Mouse (Mus musculus) limb, embryonic 12.5 days (tissue): ENCODE data around the gene Nucb2. TPM values are rescaled to one million over a fixed set of nuclear protein-coding genes. Genes with fewer than 3 reads are reported as not detected.

Source experiments
- ATAC-seq: fragments of 200-750 bp; cut with Nextera tagmentation; 2 replicates; pipeline ENCODE4 v1.8.0; 2017; ENCODE audit warnings: low read depth, moderate TSS enrichment; ENCODE audit not compliant: insufficient number of reproducible peaks, insufficient read depth, low FRiP score, low TSS enrichment
- H3K27ac ChIP-seq: fragments of 300-500 bp; sonication (generic); 2 replicates; pipeline ENCODE4 v1.5.1; 2016; ENCODE audit warnings: mild to moderate bottlenecking, moderate library complexity
- H3K27me3 ChIP-seq: fragments of 300-500 bp; sonication (generic); 2 replicates; pipeline ENCODE4 v1.6.1; 2016; ENCODE audit warnings: mild to moderate bottlenecking, moderate library complexity
- H3K36me3 ChIP-seq: fragments of 300-500 bp; sonication (generic); 2 replicates; pipeline ENCODE4 v1.6.1; 2016; ENCODE audit warnings: mild to moderate bottlenecking, moderate library complexity
- H3K4me1 ChIP-seq: fragments of 300-500 bp; sonication (generic); replicated peaks from 2 replicates; pipeline ENCODE4 v1.6.1; 2016
- H3K4me2 ChIP-seq: fragments of 300-500 bp; sonication (generic); 2 replicates; pipeline ENCODE4 v1.6.1; 2016; ENCODE audit warnings: mild to moderate bottlenecking, moderate library complexity
- H3K4me3 ChIP-seq: fragments of 300-500 bp; sonication (generic); replicated peaks from 2 replicates; pipeline ENCODE4 v1.5.1; 2016; ENCODE audit warnings: mild to moderate bottlenecking
- H3K9ac ChIP-seq: fragments of 300-500 bp; sonication (generic); replicated peaks from 2 replicates; pipeline ENCODE4 v1.6.1; 2016; ENCODE audit warnings: mild to moderate bottlenecking, moderate library complexity
- H3K9me3 ChIP-seq: fragments of 300-500 bp; sonication (generic); 2 replicates; pipeline ENCODE4 v1.6.1; 2016; ENCODE audit warnings: mild to moderate bottlenecking, moderate library complexity
- WGBS: fragments of 180-500 bp; shearing (Covaris S2); methylation state at CpG from one replicate; pipeline ENCODE4 v1.1.7; 2016; 5-methylcytosine and 5-hydroxymethylcytosine counted together
- polyA plus RNA-seq: library from polyadenylated mRNA; unstranded; fragments of >200 nt; fragmentation: Nextera tagmentation; extraction: Ambion mirVana; gene quantifications from 2 replicates; pipeline ENCODE4 v1.2.1, GENCODE M21; 2016

Nucb2 gene
- polyA plus RNA-seq: 9.2 and 11.5 TPM in 2 replicates

GRCm38 (mm10) chr7:116503879-116504817, at the start of gene Nucb2:
Gene Nucb2 (plus strand): TSS chr7:116504369.
- peak; percentile 100 for ATAC-seq
- H3K4me1 ChIP-seq: peaks cover 6% of the 10 kb centered on the region; the same call in 1 of the 2 replicates

GRCm38 (mm10) chr7:116456964-116457363, 47.2 kb upstream of the Nucb2 start:
- no peaks in the 10 kb centered on the region for H3K9me3 ChIP-seq
- H3K4me2 ChIP-seq: no peak overlapping the region
- WGBS: 75% methylated on average over 4 of the region's 4 CpGs
- no peaks in the 10 kb centered on the region for H3K36me3 ChIP-seq
- H3K4me3 ChIP-seq: no peak overlapping the region
- no peaks in the 10 kb centered on the region for H3K27me3 ChIP-seq
- ATAC-seq: no peak
- H3K9ac ChIP-seq: no peak overlapping the region
- no peaks in the 10 kb centered on the region for H3K4me1 ChIP-seq
- H3K27ac ChIP-seq: no peak overlapping the region

More at GRCm38 (mm10) chr7:116503879-116504817, at the start of gene Nucb2:
- 1% methylated on average over 50 of the region's 51 CpGs for WGBS
- peak within 1 kb of the TSS; percentile 77 for H3K9ac ChIP-seq
- no peaks in the 10 kb centered on the region for H3K36me3 ChIP-seq
- H3K27me3 ChIP-seq: no peaks in the 10 kb centered on the region
- peak within 1 kb of the TSS; percentile 71 for H3K4me2 ChIP-seq
- peak within 1 kb of the TSS; percentile 67 for H3K4me3 ChIP-seq
- no peaks in the 10 kb centered on the region for H3K9me3 ChIP-seq
- H3K27ac ChIP-seq: 0 out of 2 replicates have a peak within 1 kb of the TSS, but pooled peaks have one; percentile 45

- H3K9ac ChIP-seq: no peak overlapping the region
- H3K4me1 ChIP-seq: 0 out of 2 replicates have a peak, but pooled peaks cover under 1% of the 10 kb centered on the region
- no peak overlapping the region for H3K4me3 ChIP-seq
- H3K9me3 ChIP-seq: no peaks in the 10 kb centered on the region
- no peak overlapping the region for H3K27ac ChIP-seq
- WGBS: 90% methylated on average over 6 of the region's 6 CpGs
- no peak overlapping the region for H3K4me2 ChIP-seq
- H3K36me3 ChIP-seq: no peaks in the 10 kb centered on the region
- no peak for ATAC-seq
- H3K27me3 ChIP-seq: no peaks in the 10 kb centered on the region
Observed at GRCm38 (mm10) chr7:116457391-116457790, 46.8 kb upstream of the Nucb2 start.

- Histone ChIP-seq H3K9ac (no peak overlapping the region), H3K4me2 (no peak overlapping the region), H3K36me3 (no peaks in the 10 kb centered on the region), H3K4me3 (no peak overlapping the region), H3K27me3 (no peaks in the 10 kb centered on the region), H3K9me3 (no peaks in the 10 kb centered on the region), H3K27ac (no peak overlapping the region), H3K4me1 (0 out of 2 replicates have a peak, but pooled peaks cover 2% of the 10 kb centered on the region)
- WGBS: 39% methylated on average over 3 of the region's 3 CpGs
- ATAC-seq: no peak
Observed at GRCm38 (mm10) chr7:116458985-116459441, 45.2 kb upstream of the Nucb2 start.

- Histone ChIP-seq H3K4me3 (no peak overlapping the region), H3K9me3 (no peaks in the 10 kb centered on the region), H3K27ac (no peak overlapping the region), H3K36me3 (no peaks in the 10 kb centered on the region), H3K9ac (no peak overlapping the region), H3K27me3 (no peaks in the 10 kb centered on the region), H3K4me1 (0 out of 2 replicates have a peak, but pooled peaks cover 2% of the 10 kb centered on the region), H3K4me2 (no peak overlapping the region)
- no peak for ATAC-seq
- 57% methylated on average over 8 of the region's 8 CpGs for WGBS
Observed at GRCm38 (mm10) chr7:116462114-116462513, 42.1 kb upstream of the Nucb2 start.

GRCm38 (mm10) chr7:116475836-116476235, 28.3 kb upstream of the Nucb2 start:
- no peak overlapping the region for H3K9ac ChIP-seq

GRCm38 (mm10) chr7:116476264-116476663, 27.9 kb upstream of the Nucb2 start:
- Histone ChIP-seq H3K27me3 (no peaks in the 10 kb centered on the region), H3K27ac (no peak overlapping the region), H3K4me3 (no peak overlapping the region), H3K9me3 (no peaks in the 10 kb centered on the region), H3K4me2 (no peak overlapping the region), H3K4me1 (no peaks in the 10 kb centered on the region), H3K36me3 (no peaks in the 10 kb centered on the region), H3K9ac (no peak overlapping the region)
- WGBS: 85% methylated on average over 5 of the region's 5 CpGs
- ATAC-seq: no peak

More at GRCm38 (mm10) chr7:116475836-116476235, 28.3 kb upstream of the Nucb2 start:
- Histone ChIP-seq H3K4me2 (no peak overlapping the region), H3K36me3 (no peaks in the 10 kb centered on the region), H3K4me1 (no peaks in the 10 kb centered on the region), H3K27me3 (no peaks in the 10 kb centered on the region), H3K4me3 (no peak overlapping the region), H3K27ac (no peak overlapping the region), H3K9me3 (no peaks in the 10 kb centered on the region)
- ATAC-seq: no peak

GRCm38 (mm10) chr7:116483106-116483505, 21.1 kb upstream of the Nucb2 start:
- H3K4me2 ChIP-seq: no peak overlapping the region
- H3K36me3 ChIP-seq: no peaks in the 10 kb centered on the region
- no peaks in the 10 kb centered on the region for H3K27me3 ChIP-seq
- no peak overlapping the region for H3K4me3 ChIP-seq
- 55% methylated on average over 1 of the region's 1 CpGs for WGBS
- H3K27ac ChIP-seq: no peak overlapping the region
- no peaks in the 10 kb centered on the region for H3K4me1 ChIP-seq
- no peak for ATAC-seq
- no peak overlapping the region for H3K9ac ChIP-seq
- no peaks in the 10 kb centered on the region for H3K9me3 ChIP-seq

- no peaks in the 10 kb centered on the region for H3K9me3 ChIP-seq
- H3K27me3 ChIP-seq: no peaks in the 10 kb centered on the region
- no peaks in the 10 kb centered on the region for H3K36me3 ChIP-seq
- ATAC-seq: no peak
- no peak overlapping the region for H3K4me2 ChIP-seq
- 84% methylated on average over 5 of the region's 5 CpGs for WGBS
- no peak overlapping the region for H3K27ac ChIP-seq
- no peak overlapping the region for H3K9ac ChIP-seq
- no peak overlapping the region for H3K4me3 ChIP-seq
- no peaks in the 10 kb centered on the region for H3K4me1 ChIP-seq
Observed at GRCm38 (mm10) chr7:116483782-116484181, 20.4 kb upstream of the Nucb2 start.

GRCm38 (mm10) chr7:116484213-116484612, 20.0 kb upstream of the Nucb2 start:
- Histone ChIP-seq H3K9me3 (no peaks in the 10 kb centered on the region), H3K4me3 (no peak overlapping the region), H3K27ac (no peak overlapping the region), H3K36me3 (no peaks in the 10 kb centered on the region), H3K9ac (no peak overlapping the region), H3K4me1 (no peaks in the 10 kb centered on the region), H3K27me3 (no peaks in the 10 kb centered on the region), H3K4me2 (no peak overlapping the region)
- no peak for ATAC-seq
- WGBS: 76% methylated on average over 5 of the region's 5 CpGs

GRCm38 (mm10) chr7:116485062-116485601, 19.0 kb upstream of the Nucb2 start:
- no peak overlapping the region for H3K4me3 ChIP-seq
- no peaks in the 10 kb centered on the region for H3K4me1 ChIP-seq
- no peak overlapping the region for H3K27ac ChIP-seq
- H3K4me2 ChIP-seq: no peak overlapping the region
- no peaks in the 10 kb centered on the region for H3K9me3 ChIP-seq
- ATAC-seq: no peak
- WGBS: 76% methylated on average over 1 of the region's 1 CpGs
- no peaks in the 10 kb centered on the region for H3K27me3 ChIP-seq
- H3K36me3 ChIP-seq: no peaks in the 10 kb centered on the region
- no peak overlapping the region for H3K9ac ChIP-seq
